Mouse (Mus musculus): ENCODE data around the gene Nfix.

Nfix gene

GRCm38 (mm10) chr8:84716790-84717189, 83.4 kb downstream of the Nfix start:
- no peak for DNase-seq (ENCODE audit: low read depth, low spot score)

DNA sequence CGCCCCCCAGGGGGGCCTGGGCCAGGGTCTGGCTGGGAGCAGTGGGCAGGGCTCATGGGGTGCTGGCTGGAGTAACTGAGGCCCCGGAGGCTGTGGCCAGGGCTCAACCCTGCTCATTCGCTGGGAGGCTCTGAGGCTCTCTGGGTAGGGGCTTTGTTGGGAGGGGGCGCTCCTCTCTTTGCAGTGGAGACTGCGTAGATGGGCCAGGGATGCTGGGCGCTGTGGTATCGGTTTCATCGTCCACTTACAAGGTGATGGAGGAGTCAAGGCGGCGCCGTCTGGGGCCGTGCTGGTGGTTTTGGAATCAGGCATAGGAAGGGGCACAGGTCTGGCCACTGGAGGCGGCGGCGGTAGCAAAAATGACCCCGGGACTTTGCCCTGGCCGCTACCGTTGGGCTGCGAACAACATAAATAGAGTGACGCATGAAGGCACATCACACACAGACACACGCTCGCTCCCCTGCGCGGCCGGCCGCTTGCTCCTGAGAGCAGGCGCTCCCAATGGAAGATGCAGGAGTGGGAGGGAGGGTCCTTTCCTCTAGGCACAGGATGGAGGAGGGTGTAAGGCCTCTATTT, 84.2 kb downstream of the Nfix start:
- DNase-seq (ENCODE audit: low read depth, low spot score): no peak

- no peak for DNase-seq (ENCODE audit: low read depth, low spot score)
Measured at GRCm38 (mm10) chr8:84714161-84714560, 86.0 kb downstream of the Nfix start.

GRCm38 (mm10) chr8:84713381-84713780, 86.8 kb downstream of the Nfix start:
- DNase-seq (ENCODE audit: low read depth, low spot score): no peak

- no peak for DNase-seq (ENCODE audit: low read depth, low spot score)
Measured at GRCm38 (mm10) chr8:84712759-84713120, 87.4 kb downstream of the Nfix start.

- no peak for DNase-seq (ENCODE audit: low read depth, low spot score)
Measured at GRCm38 (mm10) chr8:84711933-84712758, 88.0 kb downstream of the Nfix start.

DNA sequence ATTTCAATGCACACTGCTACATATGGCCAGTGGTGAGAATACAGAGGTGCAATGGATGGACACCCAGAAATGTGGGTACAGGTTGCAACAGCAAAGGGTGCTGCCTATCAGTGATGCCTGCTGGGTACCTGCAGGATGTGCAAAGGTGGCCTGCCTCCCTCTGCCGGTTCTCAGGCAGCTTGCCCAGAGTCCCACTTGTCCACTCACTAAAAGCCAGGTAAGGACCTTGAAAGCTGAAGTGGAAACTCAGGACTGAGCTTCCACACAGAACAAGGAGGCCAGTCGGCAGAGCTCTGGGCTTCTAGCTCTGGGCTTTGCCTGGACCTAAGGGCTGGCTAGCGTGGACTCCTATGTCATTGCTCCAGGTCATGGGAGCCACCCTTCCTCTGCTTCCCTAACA, 88.8 kb downstream of the Nfix start:
- DNase-seq (ENCODE audit: low read depth, low spot score): no peak

- DNase-seq (ENCODE audit: low read depth, low spot score): no peak
Measured at GRCm38 (mm10) chr8:84709931-84710330, 90.2 kb downstream of the Nfix start.

DNA sequence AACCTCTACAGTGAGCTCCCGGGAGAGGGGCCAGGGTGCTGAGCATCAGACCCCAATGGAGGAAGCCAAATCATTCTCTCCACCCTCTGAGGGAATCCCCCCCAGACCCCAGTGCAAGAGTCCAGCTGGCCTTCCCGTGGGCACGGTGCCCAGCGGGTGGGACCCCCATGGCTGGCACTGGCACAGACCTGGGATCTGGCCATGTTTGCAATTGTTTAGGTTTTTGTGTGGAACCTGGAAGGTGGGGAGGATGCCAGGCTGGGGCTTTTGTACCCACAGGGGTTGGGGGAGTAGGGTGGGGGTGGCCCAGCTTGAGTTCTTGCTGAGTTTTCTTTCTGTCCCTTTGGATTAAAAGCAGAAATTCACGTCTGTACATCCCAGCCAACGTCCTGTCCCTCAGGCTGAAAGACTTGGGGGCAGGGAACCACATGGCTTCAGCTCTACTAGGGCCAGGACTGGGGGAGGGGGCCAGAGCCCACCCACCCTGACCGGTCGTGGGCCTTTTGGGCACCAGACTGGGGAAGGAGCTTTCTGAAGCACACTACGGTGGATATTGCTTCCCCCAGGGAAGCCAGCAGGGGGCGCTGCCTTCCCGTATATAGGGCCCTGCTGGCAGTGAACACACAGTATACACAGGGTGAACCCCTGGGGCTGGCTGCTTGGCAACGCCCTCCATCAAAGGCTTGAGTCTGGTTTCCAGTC, 91.2 kb downstream of the Nfix start:
- DNase-seq (ENCODE audit: low read depth, low spot score): peak; percentile 69

DNA sequence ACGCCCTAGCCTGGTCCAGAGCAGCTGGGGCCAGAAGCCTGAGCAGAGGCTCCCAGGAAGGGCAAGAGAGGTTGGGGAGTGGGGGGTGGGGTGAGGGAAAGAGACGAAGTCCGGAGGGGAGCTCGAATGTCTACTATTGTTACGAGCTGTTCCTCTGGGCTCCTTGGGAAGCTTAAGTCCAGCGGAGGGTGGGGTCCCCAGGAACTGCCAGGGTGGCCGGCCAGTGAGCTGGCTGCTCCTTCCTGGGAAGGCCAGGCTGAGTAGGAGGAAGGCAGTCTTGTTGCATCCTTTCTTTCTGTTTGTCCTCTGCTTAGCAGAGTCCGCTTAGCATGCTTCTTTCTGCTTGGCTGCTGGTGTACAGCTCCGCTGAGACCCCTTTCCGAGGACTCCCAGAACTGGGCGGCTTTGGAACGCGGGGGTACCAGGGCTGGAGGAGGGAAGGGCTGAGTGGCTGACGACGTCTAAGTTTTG, 92.0 kb downstream of the Nfix start:
- no peak for DNase-seq (ENCODE audit: low read depth, low spot score)

DNA sequence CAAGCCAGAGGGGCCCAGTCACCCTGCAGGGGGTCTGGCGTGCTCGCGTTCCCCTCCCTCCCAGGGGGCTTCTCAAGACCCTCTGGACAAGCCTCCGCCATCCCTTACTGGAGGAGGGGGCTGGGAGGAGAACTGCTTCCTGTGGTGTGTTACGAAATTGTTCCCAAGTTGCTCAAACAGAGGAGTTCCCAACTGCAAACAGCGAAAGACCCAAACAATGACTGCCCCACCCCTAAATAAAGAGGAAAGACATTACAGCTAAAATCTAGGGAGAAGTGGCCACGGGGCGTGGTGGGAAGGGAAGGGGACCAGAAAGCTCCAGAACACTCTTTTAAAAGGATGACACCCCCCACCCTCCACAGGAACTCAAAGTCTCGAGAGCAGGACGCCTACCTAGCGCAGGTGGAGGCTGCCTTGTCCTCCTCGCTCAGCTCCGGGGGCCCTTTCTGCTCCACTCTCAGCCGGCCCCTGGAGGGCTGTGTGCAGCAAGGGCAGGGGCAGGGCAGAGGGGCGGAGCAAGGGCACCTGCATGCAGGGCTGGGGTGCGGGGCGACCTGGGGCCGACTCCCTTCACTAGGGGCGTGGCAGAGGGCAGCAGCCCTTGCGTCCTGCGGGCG, 92.8 kb downstream of the Nfix start:
- DNase-seq (ENCODE audit: low read depth, low spot score): no peak

DNA sequence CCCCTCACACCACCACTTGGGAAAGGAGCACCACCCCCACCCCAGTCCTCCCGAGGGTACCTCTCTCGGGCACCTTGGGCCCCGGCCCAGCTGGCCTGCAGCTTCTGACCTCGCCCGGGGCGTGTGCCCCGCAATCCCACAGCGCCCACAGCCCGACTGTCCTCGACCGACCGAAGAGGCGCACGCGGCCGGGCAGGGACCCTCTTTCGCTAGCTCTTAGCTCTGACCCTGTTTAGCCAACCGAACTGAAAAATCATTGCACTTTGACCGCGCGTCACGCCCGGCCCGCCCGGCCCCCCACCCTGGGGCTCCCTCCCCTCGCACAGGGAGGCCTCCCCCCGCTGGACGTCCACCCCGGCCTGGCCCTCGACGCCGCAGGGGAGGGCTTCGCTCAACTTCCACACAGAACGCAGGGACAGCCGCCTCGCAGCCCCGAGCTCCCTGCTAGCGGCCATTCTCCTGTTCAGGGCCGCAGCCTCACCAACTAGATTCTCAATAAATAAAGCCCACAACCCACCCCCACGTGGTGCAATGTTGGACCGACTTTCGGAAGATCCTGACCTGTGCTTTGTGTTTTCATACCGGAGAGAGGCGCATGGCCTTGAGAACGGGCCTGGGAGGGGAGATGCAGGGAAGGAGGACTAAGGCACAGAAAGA, 93.4 kb downstream of the Nfix start:
- no peak for DNase-seq (ENCODE audit: low read depth, low spot score)

DNA sequence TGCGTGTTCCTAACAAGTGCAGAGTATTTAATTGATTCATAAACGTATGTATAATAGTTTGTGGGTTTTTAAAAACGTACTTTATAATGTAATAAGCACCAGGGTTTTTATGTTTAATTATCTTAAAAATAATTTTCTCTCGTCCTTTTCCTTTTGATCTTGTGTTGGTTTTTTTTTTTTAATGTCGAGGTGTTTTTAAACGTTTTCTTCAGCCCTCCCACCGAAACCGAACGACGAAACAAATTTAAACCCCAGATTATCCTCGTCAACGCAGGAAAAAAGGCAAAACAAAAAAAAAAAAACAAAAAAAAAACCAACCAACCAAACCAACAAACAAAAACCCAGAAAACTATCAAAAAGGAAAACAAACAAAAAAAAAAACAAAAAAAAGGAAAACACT, 94.2 kb downstream of the Nfix start:
- DNase-seq (ENCODE audit: low read depth, low spot score): no peak

DNA sequence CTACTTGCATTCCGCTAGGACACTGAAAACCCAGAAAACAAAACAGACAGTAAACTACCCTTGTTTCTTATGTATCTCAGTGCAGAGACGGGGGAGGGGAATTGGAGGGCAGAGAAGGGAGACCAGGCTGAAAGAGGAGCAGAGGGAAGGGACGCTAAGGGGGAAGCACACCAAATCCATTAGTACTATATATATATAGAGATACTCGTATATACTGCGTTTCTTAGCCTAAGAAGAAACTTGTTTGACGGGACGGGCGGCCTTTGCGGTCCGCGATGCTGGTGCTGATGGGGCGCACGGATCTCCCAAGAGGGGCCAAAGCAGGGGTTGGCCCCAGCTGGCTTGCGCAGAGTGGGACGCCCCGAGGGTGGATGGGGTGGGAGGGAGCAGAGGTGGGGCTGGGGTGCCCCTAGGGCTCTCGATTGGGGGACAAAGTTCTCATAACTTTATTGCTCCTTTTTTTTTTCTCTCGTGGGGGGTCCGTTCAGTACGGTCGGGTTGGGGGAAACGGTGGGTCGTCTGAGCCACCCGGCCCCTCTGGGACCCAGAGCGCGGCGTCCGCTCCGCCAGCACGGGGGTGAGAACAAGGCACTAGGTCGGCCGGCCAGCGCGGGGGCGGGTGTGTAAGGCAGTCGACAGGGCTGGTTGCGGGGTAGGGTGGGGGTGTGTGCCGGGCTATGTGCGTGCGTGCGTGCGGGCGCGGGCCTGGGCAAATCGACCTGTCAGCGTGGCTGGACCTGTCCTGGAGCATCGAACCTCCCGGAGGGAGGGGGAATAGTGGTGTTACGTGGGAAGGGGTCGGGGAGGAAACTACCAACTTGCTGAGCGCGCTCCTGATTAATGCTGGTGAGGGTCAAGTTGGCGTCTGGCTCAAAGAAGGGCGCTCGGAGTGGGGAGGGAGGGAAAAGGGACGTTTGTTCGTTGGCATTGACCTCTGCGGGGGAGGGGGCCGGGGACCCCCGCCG, 95.0 kb downstream of the Nfix start:
- DNase-seq (ENCODE audit: low read depth, low spot score): no peak

- DNase-seq (ENCODE audit: low read depth, low spot score): no peak
Measured at GRCm38 (mm10) chr8:84704356-84704755, 95.8 kb downstream of the Nfix start.

GRCm38 (mm10) chr8:84703466-84704249, 96.5 kb downstream of the Nfix start:
- no peak for DNase-seq (ENCODE audit: low read depth, low spot score)

GRCm38 (mm10) chr8:84702963-84703465, 97.1 kb downstream of the Nfix start:
- DNase-seq (ENCODE audit: low read depth, low spot score): no peak

DNA sequence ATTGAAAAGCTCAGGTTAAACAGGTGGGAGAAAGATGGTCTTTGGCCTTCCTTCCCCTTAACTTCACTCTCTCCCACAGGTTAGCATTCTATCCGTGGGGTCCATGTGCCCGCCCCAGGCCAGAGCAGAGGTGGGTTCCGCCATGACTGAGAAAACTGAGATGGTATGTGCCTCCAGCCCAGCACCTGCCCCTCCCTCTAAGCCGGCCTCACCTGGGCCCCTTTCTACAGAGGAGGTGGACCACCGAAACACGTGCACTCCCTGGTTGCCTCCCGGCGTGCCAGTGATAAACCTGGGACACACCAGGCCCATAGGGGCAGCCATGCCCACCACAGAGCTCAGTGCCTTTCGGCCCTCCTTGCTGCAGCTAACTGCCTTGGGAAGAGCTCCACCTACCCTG, 97.6 kb downstream of the Nfix start:
- no peak for DNase-seq (ENCODE audit: low read depth, low spot score)

All from retina, adult 2 months (tissue).